Mouse (Mus musculus): ENCODE data around the gene Nol4l. TPM values are rescaled to one million over a fixed set of nuclear protein-coding genes. Genes with fewer than 3 reads are reported as not detected.
A peak's percentile ranks its signal among the peaks of the same experiment; 100 is the strongest.

The Nol4l gene
- total and polyA plus RNA-seq, 3 experiments = 13.9 to 39.2 (median 23.4) TPM

DNA sequence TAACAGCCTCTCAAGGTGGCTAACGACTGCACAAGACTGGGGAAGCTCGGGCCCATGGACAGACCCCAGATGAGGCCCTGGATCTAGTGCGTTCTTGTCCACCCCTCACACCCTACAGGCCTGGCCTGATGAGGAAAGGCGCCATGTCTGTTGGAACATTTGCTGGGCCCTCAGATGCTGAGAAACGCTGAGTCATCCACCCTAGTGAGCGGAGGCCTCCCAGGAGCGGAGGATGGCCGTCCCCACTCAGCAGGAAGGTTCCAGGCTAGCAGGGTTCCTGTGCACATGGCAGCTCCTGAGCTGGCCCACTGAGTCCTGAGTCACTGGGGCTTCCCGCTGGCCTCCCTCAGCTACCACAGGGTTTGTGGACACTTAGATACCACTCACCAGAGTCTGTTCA, 9.7 kb downstream of the Nol4l start:
- H3K9me3 ChIP-seq (replicated peaks) = no peaks in the 10 kb centered on the region
- H3K4me1 ChIP-seq (ENCODE audit: insufficient read depth, low read depth, low read length) = peaks cover 73% of the 10 kb centered on the region
- peaks cover 63% of the 10 kb centered on the region for H3K27me3 ChIP-seq (ENCODE audit: insufficient read depth, low read length)
- ATAC-seq (ENCODE audit: extremely low read depth, insufficient number of reproducible peaks, low FRiP score, poor library complexity, severe bottlenecking) = peak; percentile 48; the same call in 1 of the 2 replicates
- no peak for TF ChIP-seq TAL1 (conservative IDR thresholded peaks at IDR 0.05; ENCODE audit: low read depth, low read length)
- no peak for TF ChIP-seq POLR2AphosphoS5 (IDR thresholded peaks at IDR 0.05; ENCODE audit: insufficient replicate concordance, low read depth, low read length)
- no peak for TF ChIP-seq GATA2 (IDR thresholded peaks at IDR 0.05; ENCODE audit: borderline replicate concordance, low read depth, low read length)
- no peak for TF ChIP-seq CTCF (IDR thresholded peaks at IDR 0.05; ENCODE audit: low read depth, low read length)
- no peak for TF ChIP-seq GATA1 (IDR thresholded peaks at IDR 0.05; ENCODE audit: borderline replicate concordance, low read length)
- peak; percentile 60 for DNase-seq (ENCODE audit: low spot score)
- H3K4me3 ChIP-seq (ENCODE audit: low read depth, low read length) = peak overlapping the region; percentile 31; the same call in 1 of the 2 replicates
- H3K36me3 ChIP-seq (replicated peaks) = peaks cover 36% of the 10 kb centered on the region

DNA sequence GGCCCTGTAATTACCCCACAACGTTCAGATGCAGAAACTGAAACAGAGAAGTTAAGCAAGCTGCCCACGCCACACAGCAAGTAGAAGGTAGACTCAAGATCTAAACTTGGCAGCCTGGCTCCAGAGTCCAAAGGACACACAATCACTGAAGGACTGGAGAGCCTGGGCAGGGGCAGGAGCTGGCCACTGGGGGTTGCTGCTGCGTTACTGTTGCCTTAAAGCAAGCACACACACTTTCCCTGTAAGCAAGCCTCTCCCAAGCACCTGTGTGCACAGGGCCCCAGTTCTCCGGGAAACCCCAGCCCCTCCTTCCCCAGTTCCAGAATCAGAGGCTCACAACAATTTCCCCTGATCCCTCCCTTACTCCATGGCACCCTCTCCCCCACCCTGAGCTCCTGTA, 12.8 kb downstream of the Nol4l start:
- ATAC-seq (ENCODE audit: extremely low read depth, insufficient number of reproducible peaks, low FRiP score, poor library complexity, severe bottlenecking) (no peak), DNase-seq (ENCODE audit: low spot score) (no peak)
- Histone ChIP-seq H3K9me3 (replicated peaks) (no peaks in the 10 kb centered on the region), H3K4me1 (ENCODE audit: insufficient read depth, low read depth, low read length) (peaks cover 54% of the 10 kb centered on the region), H3K4me3 (ENCODE audit: low read depth, low read length) (no peak overlapping the region), H3K27me3 (ENCODE audit: insufficient read depth, low read length) (peaks cover 55% of the 10 kb centered on the region), H3K36me3 (replicated peaks) (peaks cover 42% of the 10 kb centered on the region)
- no peak for TF ChIP-seq GATA1 (IDR thresholded peaks at IDR 0.05; ENCODE audit: borderline replicate concordance, low read length)

DNA sequence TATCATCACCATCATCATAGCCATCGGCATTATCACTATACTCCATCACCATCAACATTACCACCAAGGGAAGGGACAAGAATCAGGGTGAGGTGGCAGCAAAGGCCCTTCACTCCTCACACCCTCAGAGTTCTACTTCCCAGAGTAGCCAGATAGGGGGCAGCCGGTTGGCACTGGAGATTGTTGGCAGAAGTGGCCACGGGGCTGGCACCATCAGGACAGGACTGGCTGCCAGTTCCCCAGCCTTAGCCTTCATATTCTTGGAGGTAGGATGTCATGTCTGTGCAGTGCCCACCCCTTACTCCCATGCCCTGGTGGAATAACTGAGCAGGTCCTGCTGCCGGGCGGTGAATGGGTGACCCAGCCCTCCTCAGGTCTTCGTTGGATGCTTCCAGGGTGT, 14.2 kb downstream of the Nol4l start:
- TF ChIP-seq TAL1 (conservative IDR thresholded peaks at IDR 0.05; ENCODE audit: low read depth, low read length) (no peak), CTCF (IDR thresholded peaks at IDR 0.05; ENCODE audit: low read depth, low read length) (no peak), POLR2AphosphoS5 (IDR thresholded peaks at IDR 0.05; ENCODE audit: insufficient replicate concordance, low read depth, low read length) (no peak), GATA2 (IDR thresholded peaks at IDR 0.05; ENCODE audit: borderline replicate concordance, low read depth, low read length) (no peak), GATA1 (IDR thresholded peaks at IDR 0.05; ENCODE audit: borderline replicate concordance, low read length) (no peak)
- peaks cover 47% of the 10 kb centered on the region for H3K4me1 ChIP-seq (ENCODE audit: insufficient read depth, low read depth, low read length)
- peaks cover 42% of the 10 kb centered on the region for H3K36me3 ChIP-seq (replicated peaks)
- no peak overlapping the region for H3K4me3 ChIP-seq (ENCODE audit: low read depth, low read length)
- DNase-seq (ENCODE audit: low spot score) (no peak), ATAC-seq (ENCODE audit: extremely low read depth, insufficient number of reproducible peaks, low FRiP score, poor library complexity, severe bottlenecking) (no peak)
- peaks cover 55% of the 10 kb centered on the region for H3K27me3 ChIP-seq (ENCODE audit: insufficient read depth, low read length)
- no peaks in the 10 kb centered on the region for H3K9me3 ChIP-seq (replicated peaks)

DNA sequence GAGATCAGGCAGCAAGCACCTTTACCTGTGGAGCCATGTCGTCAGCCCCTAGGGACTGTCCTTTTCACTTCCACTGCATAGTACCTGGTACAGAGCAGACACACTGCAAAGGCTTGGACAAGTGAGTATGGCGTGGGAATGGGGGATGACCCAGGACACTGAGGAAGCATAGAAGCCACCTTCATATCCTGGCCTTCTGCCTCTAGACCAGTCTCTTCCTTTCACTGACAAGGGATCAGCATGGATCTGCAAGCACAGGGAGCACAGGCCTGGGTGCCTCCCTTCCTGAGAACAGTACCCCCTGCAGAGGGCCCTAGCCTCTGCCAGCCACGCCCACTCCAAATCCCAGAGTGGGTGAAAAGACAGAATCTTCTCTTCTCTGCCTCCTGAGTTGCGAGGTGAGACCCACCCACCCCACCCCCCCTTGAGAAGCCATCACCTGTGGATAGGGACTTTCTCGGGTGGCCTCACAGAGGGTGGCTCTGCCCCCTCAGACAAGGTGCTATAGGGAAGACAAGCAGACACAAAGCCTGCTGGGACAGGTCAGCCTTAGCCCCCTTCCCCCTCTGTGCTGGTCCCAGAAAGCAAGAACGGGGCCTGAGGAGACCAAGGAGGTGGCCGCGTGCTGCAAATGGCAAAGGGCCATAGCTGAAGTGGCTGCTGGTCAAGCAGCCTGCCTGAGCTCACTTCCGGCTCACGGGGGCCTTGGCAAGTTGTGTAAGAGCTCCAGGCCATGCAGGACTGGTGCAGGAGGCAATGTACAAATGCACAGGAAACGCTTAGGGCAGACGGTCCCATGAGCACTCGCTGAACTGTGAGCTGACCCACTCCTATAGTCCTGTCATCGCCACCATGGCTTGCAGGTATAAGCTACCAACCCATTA, 15.0 kb downstream of the Nol4l start:
- DNase-seq (ENCODE audit: low spot score) (no peak), ATAC-seq (ENCODE audit: extremely low read depth, insufficient number of reproducible peaks, low FRiP score, poor library complexity, severe bottlenecking) (no peak)
- peaks cover 47% of the 10 kb centered on the region for H3K4me1 ChIP-seq (ENCODE audit: insufficient read depth, low read depth, low read length)
- no peak overlapping the region for H3K4me3 ChIP-seq (ENCODE audit: low read depth, low read length)
- TF ChIP-seq POLR2AphosphoS5 (IDR thresholded peaks at IDR 0.05; ENCODE audit: insufficient replicate concordance, low read depth, low read length) (no peak), CTCF (IDR thresholded peaks at IDR 0.05; ENCODE audit: low read depth, low read length) (no peak), GATA2 (IDR thresholded peaks at IDR 0.05; ENCODE audit: borderline replicate concordance, low read depth, low read length) (no peak), GATA1 (IDR thresholded peaks at IDR 0.05; ENCODE audit: borderline replicate concordance, low read length) (no peak), TAL1 (conservative IDR thresholded peaks at IDR 0.05; ENCODE audit: low read depth, low read length) (no peak)
- H3K27me3 ChIP-seq (ENCODE audit: insufficient read depth, low read length) = peaks cover 59% of the 10 kb centered on the region
- H3K36me3 ChIP-seq (replicated peaks) = peaks cover 42% of the 10 kb centered on the region
- H3K9me3 ChIP-seq (replicated peaks) = no peaks in the 10 kb centered on the region

DNA sequence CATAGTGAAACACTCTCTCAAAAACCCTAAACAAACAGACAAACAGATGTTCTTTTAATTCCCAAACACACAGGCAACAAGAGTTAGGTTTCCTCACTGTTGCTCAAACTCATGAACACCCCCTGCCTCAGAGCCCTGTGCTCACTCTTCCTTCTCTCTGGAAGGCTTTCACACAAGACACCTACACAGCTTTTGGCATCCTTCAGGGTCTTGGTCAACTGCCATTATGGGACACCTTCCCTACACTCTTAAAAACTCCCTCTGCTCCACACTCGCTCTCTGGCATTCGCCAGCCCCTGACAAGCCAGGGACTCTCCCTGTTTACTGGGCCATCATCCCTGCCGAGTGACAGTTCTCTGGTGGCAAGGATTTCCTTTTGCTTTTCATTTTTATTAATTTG, 15.8 kb downstream of the Nol4l start:
- Histone ChIP-seq H3K27me3 (ENCODE audit: insufficient read depth, low read length) (peaks cover 60% of the 10 kb centered on the region), H3K36me3 (replicated peaks) (peaks cover 40% of the 10 kb centered on the region), H3K4me1 (ENCODE audit: insufficient read depth, low read depth, low read length) (peaks cover 49% of the 10 kb centered on the region), H3K4me3 (ENCODE audit: low read depth, low read length) (no peak overlapping the region), H3K9me3 (replicated peaks) (no peaks in the 10 kb centered on the region)
- TF ChIP-seq POLR2AphosphoS5 (IDR thresholded peaks at IDR 0.05; ENCODE audit: insufficient replicate concordance, low read depth, low read length) (no peak), GATA1 (IDR thresholded peaks at IDR 0.05; ENCODE audit: borderline replicate concordance, low read length) (no peak), CTCF (IDR thresholded peaks at IDR 0.05; ENCODE audit: low read depth, low read length) (no peak), TAL1 (conservative IDR thresholded peaks at IDR 0.05; ENCODE audit: low read depth, low read length) (no peak), GATA2 (IDR thresholded peaks at IDR 0.05; ENCODE audit: borderline replicate concordance, low read depth, low read length) (no peak)
- ATAC-seq (ENCODE audit: extremely low read depth, insufficient number of reproducible peaks, low FRiP score, poor library complexity, severe bottlenecking) (no peak), DNase-seq (ENCODE audit: low spot score) (no peak)

DNA sequence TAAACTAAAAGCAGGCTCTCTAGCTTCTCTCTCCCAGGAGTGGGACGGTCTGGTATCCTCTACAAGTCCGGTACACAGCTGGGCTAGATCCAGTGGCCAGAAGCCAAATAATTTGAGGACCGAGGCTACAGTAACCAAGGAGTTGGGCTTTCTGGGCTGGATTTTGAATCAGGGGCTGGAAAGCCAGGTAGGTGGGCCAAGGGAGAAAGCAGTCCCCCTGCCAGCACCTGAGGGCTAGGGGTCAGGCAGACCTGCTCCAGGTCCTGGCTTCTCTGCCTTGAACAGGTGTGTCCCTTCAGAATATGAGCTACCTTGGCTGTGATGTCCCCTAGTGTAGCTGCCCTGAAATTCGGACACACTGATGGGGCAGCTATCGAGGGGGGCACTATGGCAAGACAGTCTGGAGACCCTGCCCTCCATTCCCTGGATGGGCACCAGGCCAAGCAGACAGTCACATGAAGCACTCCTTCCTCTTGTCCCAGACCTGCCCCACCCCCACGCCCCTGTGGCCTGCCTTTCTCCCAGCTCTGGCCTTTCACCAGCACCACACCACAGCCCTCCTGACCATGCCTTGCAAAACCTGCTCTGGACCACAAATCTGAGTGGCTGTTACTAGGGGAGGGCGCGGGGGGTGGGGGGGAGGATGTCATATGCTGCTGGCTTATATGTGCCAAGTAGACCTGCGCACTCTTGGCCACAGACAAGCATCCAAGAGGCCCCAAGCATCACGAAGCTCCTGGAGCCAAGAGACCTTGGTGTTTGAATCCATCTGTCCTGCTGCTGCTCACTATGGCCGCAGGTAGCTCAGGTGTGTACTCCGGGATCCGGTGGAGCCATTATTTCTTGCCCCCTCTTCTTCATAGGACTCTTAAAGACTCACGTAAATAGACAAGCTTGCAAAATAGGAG, 17.1 kb downstream of the Nol4l start:
- ATAC-seq (ENCODE audit: extremely low read depth, insufficient number of reproducible peaks, low FRiP score, poor library complexity, severe bottlenecking) = no peak
- TF ChIP-seq CTCF (IDR thresholded peaks at IDR 0.05; ENCODE audit: low read depth, low read length) (no peak), POLR2AphosphoS5 (IDR thresholded peaks at IDR 0.05; ENCODE audit: insufficient replicate concordance, low read depth, low read length) (no peak), GATA1 (IDR thresholded peaks at IDR 0.05; ENCODE audit: borderline replicate concordance, low read length) (no peak), GATA2 (IDR thresholded peaks at IDR 0.05; ENCODE audit: borderline replicate concordance, low read depth, low read length) (no peak), TAL1 (conservative IDR thresholded peaks at IDR 0.05; ENCODE audit: low read depth, low read length) (no peak)
- no peak overlapping the region for H3K4me3 ChIP-seq (ENCODE audit: low read depth, low read length)

More for the DNA sequence above, 17.1 kb downstream of the Nol4l start:
- H3K4me1 ChIP-seq (ENCODE audit: insufficient read depth, low read depth, low read length) = peaks cover 43% of the 10 kb centered on the region
- H3K9me3 ChIP-seq (replicated peaks) = no peaks in the 10 kb centered on the region
- peaks cover 34% of the 10 kb centered on the region for H3K36me3 ChIP-seq (replicated peaks)
- peaks cover 57% of the 10 kb centered on the region for H3K27me3 ChIP-seq (ENCODE audit: insufficient read depth, low read length)
- no peak for DNase-seq (ENCODE audit: low spot score)

Measured in G1E (cell line).